Mouse (Mus musculus) forebrain, embryonic 13.5 days (tissue): Measurements from ENCODE around the gene 1700022I11Rik. TPM values are rescaled to one million over a fixed set of nuclear protein-coding genes. Genes with fewer than 3 reads are reported as not detected.
A peak's percentile ranks its signal among the peaks of the same experiment; 100 is the strongest.

Source experiments
- ATAC-seq: fragments of 200-750 bp; cut with Nextera tagmentation; 2 replicates; pipeline ENCODE4 v1.8.0; 2017
- H3K27ac ChIP-seq: fragments of 300-500 bp; sonication (generic); 2 replicates; pipeline ENCODE4 v1.5.1; 2015; ENCODE audit warnings: inconsistent platforms, mild to moderate bottlenecking, moderate library complexity
- H3K27me3 ChIP-seq: fragments of 300-500 bp; sonication (generic); 2 replicates; pipeline ENCODE4 v1.6.1; 2015; ENCODE audit warnings: mild to moderate bottlenecking, inconsistent platforms
- H3K36me3 ChIP-seq: fragments of 300-500 bp; sonication (generic); 2 replicates; pipeline ENCODE4 v1.6.1; 2015; ENCODE audit warnings: mild to moderate bottlenecking, inconsistent platforms; ENCODE audit not compliant: poor library complexity, severe bottlenecking
- H3K4me1 ChIP-seq: fragments of 300-500 bp; sonication (generic); 2 replicates; pipeline ENCODE4 v1.6.1; 2015; ENCODE audit warnings: inconsistent platforms
- H3K4me2 ChIP-seq: fragments of 300-500 bp; sonication (generic); 2 replicates; pipeline ENCODE4 v1.6.1; 2015; ENCODE audit warnings: inconsistent platforms, mild to moderate bottlenecking, moderate library complexity
- H3K4me3 ChIP-seq: fragments of 300-500 bp; sonication (generic); 2 replicates; pipeline ENCODE4 v1.5.1; 2015; ENCODE audit warnings: mild to moderate bottlenecking, inconsistent platforms
- H3K9ac ChIP-seq: fragments of 300-500 bp; sonication (generic); 2 replicates; pipeline ENCODE4 v1.6.1; 2015; ENCODE audit warnings: mild to moderate bottlenecking, inconsistent platforms
- H3K9me3 ChIP-seq: fragments of 300-500 bp; sonication (generic); replicated peaks from 2 replicates; pipeline ENCODE4 v1.6.1; 2016; ENCODE audit warnings: inconsistent platforms
- WGBS: fragments of 180-500 bp; shearing (Covaris S2); methylation state at CpG from one replicate; pipeline ENCODE4 v1.1.7; 2015; 5-methylcytosine and 5-hydroxymethylcytosine counted together
- polyA plus RNA-seq: library from polyadenylated mRNA; unstranded; fragments of >200 nt; fragmentation: Nextera tagmentation; extraction: Ambion mirVana; gene quantifications from 2 replicates; pipeline ENCODE4 v1.2.1, GENCODE M21; 2015

Gene 1700022I11Rik
- polyA plus RNA-seq, 1 experiment from 2014 or later: 0.48 TPM

GRCm38 (mm10) chr4:43030352-43030751, 60.9 kb downstream of the 1700022I11Rik start:
- H3K27me3 ChIP-seq: no peaks in the 10 kb centered on the region
- peaks cover 59% of the 10 kb centered on the region for H3K36me3 ChIP-seq
- H3K9me3 ChIP-seq: no peaks in the 10 kb centered on the region
- peaks cover 24% of the 10 kb centered on the region for H3K4me1 ChIP-seq
- H3K4me3 ChIP-seq: peak overlapping the region; percentile 73
- H3K9ac ChIP-seq: peak overlapping the region; percentile 91
- no peak for ATAC-seq
- 84% methylated on average over 9 of the region's 9 CpGs for WGBS
- H3K4me2 ChIP-seq: peak overlapping the region; percentile 89
- peak overlapping the region; percentile 92; the same call in 1 of the 2 replicates for H3K27ac ChIP-seq

DNA sequence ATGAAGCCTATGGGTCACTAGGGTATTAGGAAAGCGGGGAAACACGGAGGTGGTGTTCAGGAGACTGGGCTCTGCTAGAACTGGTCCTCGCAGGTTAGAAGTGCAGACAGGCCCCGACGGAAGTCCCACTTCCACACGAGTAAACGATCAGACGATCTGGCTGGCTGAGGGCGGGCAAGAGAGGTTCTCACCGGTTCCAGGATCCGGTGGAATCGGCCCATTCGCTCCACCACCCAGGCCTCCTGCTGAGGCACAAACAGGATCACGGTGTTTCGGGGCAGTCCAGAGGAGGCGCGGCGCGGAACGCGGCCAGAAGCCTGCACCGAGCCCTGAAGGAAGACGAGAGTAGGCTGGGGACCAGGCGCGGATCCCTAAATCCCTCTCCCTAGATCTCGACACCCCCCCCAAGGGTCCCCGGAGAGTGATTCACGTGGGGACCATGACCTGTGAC, 61.4 kb downstream of the 1700022I11Rik start:
- peaks cover 24% of the 10 kb centered on the region for H3K4me1 ChIP-seq
- peak overlapping the region; percentile 92 for H3K27ac ChIP-seq
- peaks cover 63% of the 10 kb centered on the region for H3K36me3 ChIP-seq
- H3K4me2 ChIP-seq: peak overlapping the region; percentile 89
- no peaks in the 10 kb centered on the region for H3K9me3 ChIP-seq
- H3K9ac ChIP-seq: peak overlapping the region; percentile 91
- H3K27me3 ChIP-seq: no peaks in the 10 kb centered on the region
- WGBS: 2% methylated on average over 28 of the region's 28 CpGs
- ATAC-seq: peak; percentile 57; the same call in 1 of the 2 replicates
- peak overlapping the region; percentile 73 for H3K4me3 ChIP-seq

- Histone ChIP-seq H3K27me3 (no peaks in the 10 kb centered on the region), H3K4me3 (peak within 1 kb of the TSS; percentile 73), H3K4me2 (peak within 1 kb of the TSS; percentile 89), H3K27ac (peak within 1 kb of the TSS; percentile 92), H3K9me3 (no peaks in the 10 kb centered on the region), H3K4me1 (peaks cover 24% of the 10 kb centered on the region), H3K9ac (peak within 1 kb of the TSS; percentile 91), H3K36me3 (peaks cover 69% of the 10 kb centered on the region)
- 0% methylated on average over 38 of the region's 38 CpGs for WGBS
- peak; percentile 97 for ATAC-seq
Observed at GRCm38 (mm10) chr4:43031237-43031995, 62.0 kb downstream of the 1700022I11Rik start, which contains the start of gene Stoml2. TSS of gene Stoml2 (minus strand) at chr4:43031710.

- no peak overlapping the region for H3K4me3 ChIP-seq
- peaks cover 28% of the 10 kb centered on the region for H3K4me1 ChIP-seq
- no peaks in the 10 kb centered on the region for H3K27me3 ChIP-seq
- 92% methylated on average over 1 of the region's 1 CpGs for WGBS
- H3K9ac ChIP-seq: no peak overlapping the region; the same call in 1 of the 2 replicates
- peak overlapping the region; percentile 92 for H3K27ac ChIP-seq
- H3K9me3 ChIP-seq: no peaks in the 10 kb centered on the region
- no peak for ATAC-seq
- H3K4me2 ChIP-seq: no peak overlapping the region
- peaks cover 68% of the 10 kb centered on the region for H3K36me3 ChIP-seq
Observed at GRCm38 (mm10) chr4:43032501-43032900, 63.1 kb downstream of the 1700022I11Rik start.

Other genes starting within 250 kb of the 1700022I11Rik start
- gene 4930578G10Rik, start 234.1 kb upstream of the 1700022I11Rik start, polyA plus RNA-seq: 0.84 and 1.4 TPM in 2 replicates
- gene Ccl19, start 213.0 kb upstream of the 1700022I11Rik start, polyA plus RNA-seq: 0.27 and 0.34 TPM in 2 replicates
- gene Ccl21a, start 195.6 kb upstream of the 1700022I11Rik start, polyA plus RNA-seq: 1.2 TPM in 1 of 2 replicates, not detected in the other
- gene Fam205a1, start 115.7 kb upstream of the 1700022I11Rik start, polyA plus RNA-seq: 0.05 TPM in 1 of 2 replicates, not detected in the other
- gene Gm12394, start 112.8 kb upstream of the 1700022I11Rik start, polyA plus RNA-seq: 0.48 and 0.54 TPM in 2 replicates
- gene Fam205c, start 95.4 kb upstream of the 1700022I11Rik start, polyA plus RNA-seq: 1.0 and 1.1 TPM in 2 replicates
- gene Phf24, start 52.9 kb upstream of the 1700022I11Rik start, polyA plus RNA-seq: 8.2 and 10.3 TPM in 2 replicates
- 34.6 and 46.7 TPM in 2 replicates for gene Dnajb5, start 19.8 kb upstream of the 1700022I11Rik start, polyA plus RNA-seq
- 545 and 570 TPM in 2 replicates for gene Vcp, start 30.9 kb downstream of the 1700022I11Rik start, polyA plus RNA-seq
- gene Fancg, start 40.9 kb downstream of the 1700022I11Rik start, polyA plus RNA-seq: 22.9 and 23.5 TPM in 2 replicates
- 21.4 and 25.3 TPM in 2 replicates for gene Pigo, start 56.2 kb downstream of the 1700022I11Rik start, polyA plus RNA-seq
- gene Stoml2, start 62.1 kb downstream of the 1700022I11Rik start, polyA plus RNA-seq: 305 and 335 TPM in 2 replicates
- gene Fam214b, start 76.6 kb downstream of the 1700022I11Rik start, polyA plus RNA-seq: 33.8 and 42.3 TPM in 2 replicates
- 15.1 and 15.2 TPM in 2 replicates for gene Unc13b, start 89.3 kb downstream of the 1700022I11Rik start, polyA plus RNA-seq